Mouse (Mus musculus): Measurements from ENCODE around the gene Snap47. TPM values are rescaled to one million over a fixed set of nuclear protein-coding genes. Genes with fewer than 3 reads are reported as not detected.
"Not testable (repeated sequence)": the region's sequence is repeated elsewhere in the genome, so short reads cannot be mapped to it uniquely, and the experiment has no call there.

Gene Snap47
- polyA plus RNA-seq, 1 experiment from 2014 or later = 108 TPM

DNA sequence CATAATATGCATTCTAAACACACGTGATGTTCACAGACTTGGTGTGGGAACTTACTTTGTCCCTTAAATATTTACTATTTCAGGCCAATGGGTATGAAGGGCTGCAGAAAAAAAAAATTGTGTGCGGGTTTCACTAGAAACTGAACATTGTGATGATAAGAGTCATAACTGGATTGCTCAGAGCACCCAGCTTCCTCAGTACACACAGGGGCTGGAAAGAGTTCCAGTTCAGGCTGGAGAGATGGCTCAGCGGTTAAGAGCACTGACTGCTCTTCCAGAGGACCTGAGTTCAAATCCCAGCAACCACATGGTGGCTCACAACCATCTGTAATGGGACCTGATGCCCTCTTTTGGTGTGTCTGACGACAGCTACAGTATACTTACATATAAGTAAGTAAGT is 83.0 kb downstream of the Snap47 start:
- 87% methylated on average over 4 of the region's 4 CpGs for WGBS
- not testable (repeated sequence) for H3K27ac ChIP-seq (ENCODE audit: low read depth, low read length)

DNA sequence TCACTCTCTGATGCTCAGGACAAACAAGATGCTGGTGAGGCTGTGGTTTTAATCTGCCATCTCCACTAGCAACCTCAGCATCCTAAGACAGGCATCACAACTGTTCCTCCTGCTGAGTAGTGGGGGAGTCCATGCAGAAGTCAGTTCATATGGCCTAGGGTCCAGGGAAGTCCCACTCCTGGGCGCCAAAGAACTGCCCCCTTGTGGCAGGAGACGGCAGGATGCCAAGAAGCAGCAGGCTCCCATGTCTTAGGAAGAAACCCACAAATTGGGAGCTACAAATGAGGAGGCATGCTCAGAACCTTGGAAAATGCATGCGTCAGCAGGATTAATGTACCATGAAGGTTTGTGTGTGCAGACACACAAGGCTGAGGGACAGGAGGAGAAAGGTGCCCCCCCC is 84.4 kb downstream of the Snap47 start:
- H3K9ac ChIP-seq (ENCODE audit: low read depth, low read length) = no peak overlapping the region
- ATAC-seq (ENCODE audit: low FRiP score, low TSS enrichment) = 0 out of 2 replicates have a peak, but pooled peaks have one; percentile 48
- 17% methylated on average over 3 of the region's 3 CpGs for WGBS
- H3K4me1 ChIP-seq (ENCODE audit: control insufficient read depth, insufficient read depth, low read length) = 0 out of 2 replicates have a peak, but pooled peaks cover 6% of the 10 kb centered on the region
- H3K27ac ChIP-seq (ENCODE audit: low read depth, low read length) = no peak overlapping the region
- no peaks in the 10 kb centered on the region for H3K9me3 ChIP-seq (ENCODE audit: control insufficient read depth, low read length)
- H3K36me3 ChIP-seq (ENCODE audit: control insufficient read depth, insufficient read depth, low read length) = no peaks in the 10 kb centered on the region
- H3K4me3 ChIP-seq (ENCODE audit: low read length) = no peak overlapping the region
- no peaks in the 10 kb centered on the region for H3K27me3 ChIP-seq (ENCODE audit: control insufficient read depth, insufficient read depth, low read length)
- no peak overlapping the region for H3K4me2 ChIP-seq (replicated peaks; ENCODE audit: low read depth, low read length)

More for the DNA sequence above, 83.0 kb downstream of the Snap47 start:
- H3K4me3 ChIP-seq (ENCODE audit: low read length); H3K36me3 ChIP-seq (ENCODE audit: control insufficient read depth, insufficient read depth, low read length); H3K9me3 ChIP-seq (ENCODE audit: control insufficient read depth, low read length); H3K9ac ChIP-seq (ENCODE audit: low read depth, low read length); H3K27me3 ChIP-seq (ENCODE audit: control insufficient read depth, insufficient read depth, low read length); ATAC-seq (ENCODE audit: low FRiP score, low TSS enrichment); H3K4me1 ChIP-seq (ENCODE audit: control insufficient read depth, insufficient read depth, low read length); H3K4me2 ChIP-seq (replicated peaks; ENCODE audit: low read depth, low read length): not testable (repeated sequence)

DNA sequence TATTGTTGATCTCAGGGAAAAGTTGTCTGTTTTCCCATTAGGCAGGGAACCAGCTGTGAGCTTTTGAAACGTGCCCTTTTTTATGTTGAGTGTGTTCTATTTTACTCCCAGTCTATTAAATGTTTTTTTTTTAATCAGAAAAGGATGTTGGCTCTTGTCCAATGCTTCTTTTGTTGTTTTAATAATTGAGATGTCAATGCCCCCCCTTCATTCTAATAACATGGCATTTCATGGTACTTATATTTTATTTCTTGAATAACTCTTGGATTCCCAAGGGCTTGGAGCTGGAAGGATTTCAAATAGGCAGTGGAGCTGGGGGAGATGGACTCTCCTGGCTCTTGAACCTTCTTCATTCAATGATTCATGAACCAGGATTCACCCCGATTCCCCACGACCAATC is 85.0 kb downstream of the Snap47 start:
- Histone ChIP-seq H3K4me1 (ENCODE audit: control insufficient read depth, insufficient read depth, low read length) (0 out of 2 replicates have a peak, but pooled peaks cover 6% of the 10 kb centered on the region), H3K9me3 (ENCODE audit: control insufficient read depth, low read length) (no peaks in the 10 kb centered on the region), H3K9ac (ENCODE audit: low read depth, low read length) (no peak overlapping the region), H3K36me3 (ENCODE audit: control insufficient read depth, insufficient read depth, low read length) (no peaks in the 10 kb centered on the region), H3K4me2 (replicated peaks; ENCODE audit: low read depth, low read length) (no peak overlapping the region), H3K4me3 (ENCODE audit: low read length) (no peak overlapping the region), H3K27me3 (ENCODE audit: control insufficient read depth, insufficient read depth, low read length) (no peaks in the 10 kb centered on the region), H3K27ac (ENCODE audit: low read depth, low read length) (no peak overlapping the region)
- ATAC-seq (ENCODE audit: low FRiP score, low TSS enrichment) = no peak
- WGBS = 59% methylated on average over 3 of the region's 3 CpGs

DNA sequence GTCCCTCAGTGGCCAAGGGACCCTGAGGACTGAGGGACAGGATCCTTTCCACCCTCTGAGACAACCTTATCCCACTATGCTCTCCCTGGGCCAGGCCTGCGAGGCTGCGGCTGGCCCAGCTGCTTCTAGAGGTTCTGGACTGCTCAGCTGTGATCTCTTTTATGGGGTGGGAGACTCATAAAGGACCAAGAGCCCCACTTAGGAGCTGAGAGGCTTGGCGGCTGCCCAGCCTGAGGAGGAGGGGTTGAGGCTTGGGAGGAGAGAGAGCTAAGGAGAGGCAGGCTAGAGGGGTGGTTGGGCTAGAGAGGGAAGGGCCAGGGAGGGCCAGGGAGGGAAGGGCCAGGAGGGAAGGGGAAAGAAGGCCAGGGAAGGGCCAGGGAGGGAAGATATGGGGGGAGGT is 86.6 kb downstream of the Snap47 start:
- Histone ChIP-seq H3K4me1 (ENCODE audit: control insufficient read depth, insufficient read depth, low read length) (0 out of 2 replicates have a peak, but pooled peaks cover 6% of the 10 kb centered on the region), H3K36me3 (ENCODE audit: control insufficient read depth, insufficient read depth, low read length) (no peaks in the 10 kb centered on the region), H3K4me3 (ENCODE audit: low read length) (no peak overlapping the region), H3K27ac (ENCODE audit: low read depth, low read length) (no peak overlapping the region), H3K9ac (ENCODE audit: low read depth, low read length) (no peak overlapping the region), H3K27me3 (ENCODE audit: control insufficient read depth, insufficient read depth, low read length) (no peaks in the 10 kb centered on the region), H3K9me3 (ENCODE audit: control insufficient read depth, low read length) (no peaks in the 10 kb centered on the region), H3K4me2 (replicated peaks; ENCODE audit: low read depth, low read length) (no peak overlapping the region)
- 46% methylated on average over 3 of the region's 3 CpGs for WGBS
- ATAC-seq (ENCODE audit: low FRiP score, low TSS enrichment) = peak; percentile 58

DNA sequence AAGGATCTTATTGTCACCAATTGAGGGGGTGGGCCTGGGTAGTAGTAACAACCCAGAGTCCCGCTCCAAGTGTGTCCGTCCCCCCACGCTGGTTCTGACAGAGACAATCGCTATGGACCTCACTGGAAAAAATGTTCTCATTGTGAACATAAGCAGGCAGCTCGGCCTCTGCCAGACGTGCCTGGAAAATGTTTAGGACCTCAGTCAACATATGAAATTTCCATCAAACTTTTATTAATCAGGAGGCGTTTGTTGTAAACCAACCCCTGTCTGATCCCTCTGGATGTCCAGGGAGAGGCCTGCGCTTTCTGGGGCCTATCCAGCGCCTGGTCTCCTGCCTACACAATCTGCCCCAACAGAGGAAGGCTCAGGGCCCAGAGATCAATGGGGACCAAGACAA is 87.0 kb downstream of the Snap47 start:
- Histone ChIP-seq H3K4me1 (ENCODE audit: control insufficient read depth, insufficient read depth, low read length) (0 out of 2 replicates have a peak, but pooled peaks cover 6% of the 10 kb centered on the region), H3K4me2 (replicated peaks; ENCODE audit: low read depth, low read length) (no peak overlapping the region), H3K4me3 (ENCODE audit: low read length) (no peak overlapping the region), H3K9me3 (ENCODE audit: control insufficient read depth, low read length) (no peaks in the 10 kb centered on the region), H3K27me3 (ENCODE audit: control insufficient read depth, insufficient read depth, low read length) (no peaks in the 10 kb centered on the region), H3K9ac (ENCODE audit: low read depth, low read length) (no peak overlapping the region), H3K27ac (ENCODE audit: low read depth, low read length) (no peak overlapping the region), H3K36me3 (ENCODE audit: control insufficient read depth, insufficient read depth, low read length) (no peaks in the 10 kb centered on the region)
- 83% methylated on average over 9 of the region's 9 CpGs for WGBS
- ATAC-seq (ENCODE audit: low FRiP score, low TSS enrichment) = no peak

DNA sequence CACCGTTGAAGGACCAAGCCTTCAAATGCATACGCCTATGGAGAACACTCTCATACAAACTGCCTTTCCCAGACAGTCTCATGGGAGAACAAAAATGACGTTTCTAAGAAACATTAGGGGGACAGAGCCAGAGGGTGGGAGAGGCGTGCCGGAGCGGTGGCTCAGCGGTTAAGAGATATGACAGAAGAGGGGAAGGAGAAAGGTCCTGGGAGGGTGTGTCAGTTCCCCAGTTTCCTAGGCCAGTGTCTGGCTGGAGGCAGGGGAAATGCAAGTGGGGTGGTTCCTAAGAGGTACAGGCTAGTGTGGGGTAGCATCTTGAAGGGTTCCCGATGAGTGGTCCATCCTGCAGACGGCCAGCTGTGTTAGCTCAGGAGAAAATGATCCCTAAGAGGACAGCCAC is 89.7 kb downstream of the Snap47 start:
- WGBS = 76% methylated on average over 9 of the region's 9 CpGs
- Histone ChIP-seq H3K4me3 (ENCODE audit: low read length) (no peak overlapping the region), H3K27me3 (ENCODE audit: control insufficient read depth, insufficient read depth, low read length) (no peaks in the 10 kb centered on the region), H3K36me3 (ENCODE audit: control insufficient read depth, insufficient read depth, low read length) (no peaks in the 10 kb centered on the region), H3K27ac (ENCODE audit: low read depth, low read length) (no peak overlapping the region), H3K4me2 (replicated peaks; ENCODE audit: low read depth, low read length) (no peak overlapping the region), H3K4me1 (ENCODE audit: control insufficient read depth, insufficient read depth, low read length) (peaks cover 15% of the 10 kb centered on the region; the same call in 1 of the 2 replicates), H3K9ac (ENCODE audit: low read depth, low read length) (no peak overlapping the region), H3K9me3 (ENCODE audit: control insufficient read depth, low read length) (no peaks in the 10 kb centered on the region)
- ATAC-seq (ENCODE audit: low FRiP score, low TSS enrichment) = no peak

Other genes with a start within 250 kb of the Snap47 start
- gene Mrpl55, start 248.7 kb downstream of the Snap47 start, polyA plus RNA-seq (2014; fragmentation: Nextera tagmentation; extraction: Ambion mirVana) = 113 and 128 TPM in 2 replicates
- 36.9 and 41.8 TPM in 2 replicates for gene 2310033P09Rik, start 242.9 kb downstream of the Snap47 start, polyA plus RNA-seq (2014; fragmentation: Nextera tagmentation; extraction: Ambion mirVana)
- 544 and 644 TPM in 2 replicates for gene Arf1, start 222.9 kb downstream of the Snap47 start, polyA plus RNA-seq (2014; fragmentation: Nextera tagmentation; extraction: Ambion mirVana)
- not detected in 2 replicates for gene Wnt3a, start 160.4 kb downstream of the Snap47 start, polyA plus RNA-seq (2014; fragmentation: Nextera tagmentation; extraction: Ambion mirVana)
- gene Wnt9a, start 144.3 kb downstream of the Snap47 start, polyA plus RNA-seq (2014; fragmentation: Nextera tagmentation; extraction: Ambion mirVana) = 0.64 and 0.85 TPM in 2 replicates
- not detected in 2 replicates for gene Prss38, start 75.5 kb downstream of the Snap47 start, polyA plus RNA-seq (2014; fragmentation: Nextera tagmentation; extraction: Ambion mirVana)
- gene Jmjd4, start 1.1 kb downstream of the Snap47 start, polyA plus RNA-seq (2014; fragmentation: Nextera tagmentation; extraction: Ambion mirVana) = 10.2 and 15.1 TPM in 2 replicates
- 9.9 and 10.3 TPM in 2 replicates for gene Zfp867, start 21.3 kb upstream of the Snap47 start, polyA plus RNA-seq (2014; fragmentation: Nextera tagmentation; extraction: Ambion mirVana)
- gene Zkscan17, start 75.6 kb upstream of the Snap47 start, polyA plus RNA-seq (2014; fragmentation: Nextera tagmentation; extraction: Ambion mirVana) = 17.9 and 27.4 TPM in 2 replicates
- 0.10 and 0.22 TPM in 2 replicates for gene Nlrp3, start 90.4 kb upstream of the Snap47 start, polyA plus RNA-seq (2014; fragmentation: Nextera tagmentation; extraction: Ambion mirVana)
- not detected in 2 replicates for gene Olfr222, start 125.0 kb upstream of the Snap47 start, polyA plus RNA-seq (2014; fragmentation: Nextera tagmentation; extraction: Ambion mirVana)
- not detected in 2 replicates for gene Olfr223, start 142.1 kb upstream of the Snap47 start, polyA plus RNA-seq (2014; fragmentation: Nextera tagmentation; extraction: Ambion mirVana)
- gene Mprip, start 210.1 kb upstream of the Snap47 start, polyA plus RNA-seq (2014; fragmentation: Nextera tagmentation; extraction: Ambion mirVana) = 53.4 and 64.1 TPM in 2 replicates